In the genomic region with DNA sequence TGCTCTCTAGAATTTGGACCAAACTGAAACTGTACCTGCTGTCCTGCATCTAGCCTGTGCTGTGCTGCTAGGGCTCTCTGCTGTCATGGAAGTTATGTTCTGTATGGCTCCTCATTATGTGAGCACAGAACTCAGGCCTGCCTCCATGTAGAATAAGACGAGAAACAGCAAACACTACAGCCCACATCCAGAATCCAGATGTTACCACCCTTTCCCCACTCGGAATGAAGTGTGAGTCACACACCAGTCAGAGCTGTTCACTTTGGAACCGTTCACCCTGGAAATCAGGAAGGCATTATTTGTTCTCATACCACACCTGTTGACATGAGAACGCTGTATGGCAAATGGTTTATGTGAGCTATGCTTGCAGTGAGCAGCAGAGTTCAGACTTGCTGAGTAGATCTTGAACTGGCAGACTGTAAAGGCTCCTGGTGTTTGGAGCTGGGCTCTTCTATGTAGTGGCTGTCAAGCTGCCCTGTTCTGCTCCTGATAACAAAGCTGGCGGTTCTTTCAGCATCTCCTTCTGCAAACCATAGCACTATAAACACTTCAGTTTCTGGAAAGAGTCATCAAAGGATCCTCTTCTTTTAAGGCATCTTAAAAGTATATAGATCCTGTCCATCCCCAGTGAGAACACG, we compare ENCODE assay signal across 12 mouse cellular contexts. TPM values are rescaled to one million over a fixed set of nuclear protein-coding genes. Genes with fewer than 3 reads are reported as not detected.
A peak's percentile ranks its signal among the peaks of the same experiment; 100 is the strongest.
DNase-seq lines count a peak whose midpoint lies in the region; ATAC-seq and TF ChIP-seq lines count a peak whose summit lies in the region.
"Had no signal": no experiment of that assay in that cellular context is flagged by ENCODE, and none has a peak within 500 bp of the region (broad histone marks: within the 10 kb centered on the region; RNA-seq: fewer than 3 reads in every experiment).

No protein-coding gene starts in this region.

- H3K4me1 ChIP-seq in intestine, embryonic 16.5 days (ENCODE audit: control insufficient read depth, insufficient read depth, low read length) = peaks cover 30% of the 10 kb centered on the region
- H3K4me1 ChIP-seq in intestine, embryonic 15.5 days (replicated peaks) = peaks cover 21% of the 10 kb centered on the region
- H3K4me1 ChIP-seq in liver, postnatal 0 days (ENCODE audit: insufficient read depth) = peaks cover 29% of the 10 kb centered on the region

- no peak for TF ChIP-seq EP300 in liver, postnatal 0 days (IDR thresholded peaks at IDR 0.05; ENCODE audit: low read depth)

- ATAC-seq in intestine, embryonic 16.5 days = peak; percentile 18; the same call in 1 of the 2 replicates
- no peak; the same call in 1 of the 2 replicates for ATAC-seq in intestine, embryonic 15.5 days
- ATAC-seq in erythroid progenitor cell, adult 5-6 weeks (replicated peaks; ENCODE audit: low FRiP score, poor library complexity, severe bottlenecking) = peak; percentile 67
- ATAC-seq in liver, postnatal 0 days = peak; percentile 58; the same call in 1 of the 2 replicates

- TF ChIP-seq CTCF in liver, postnatal 0 days (IDR thresholded peaks at IDR 0.05; ENCODE audit: low read depth) = no peak

- no peak overlapping the region for H3K4me2 ChIP-seq in intestine, embryonic 16.5 days (ENCODE audit: low read depth, low read length)
- H3K4me2 ChIP-seq in intestine, embryonic 15.5 days (replicated peaks) = no peak overlapping the region
- no peak overlapping the region for H3K4me2 ChIP-seq in liver, postnatal 0 days (ENCODE audit: low read depth, low read length)
- H3K4me2 ChIP-seq: embryonic facial prominence, embryonic 12.5 days had no signal

- H3K27ac ChIP-seq in intestine, embryonic 16.5 days (ENCODE audit: low read length) = no peak overlapping the region
- H3K27ac ChIP-seq in intestine, embryonic 15.5 days = no peak overlapping the region; the same call in 1 of the 2 replicates
- no peak overlapping the region; the same call in 1 of the 2 replicates for H3K27ac ChIP-seq in liver, postnatal 0 days (ENCODE audit: low read depth)
- H3K27ac ChIP-seq: embryonic facial prominence, embryonic 12.5 days had no signal

- H3K4me3 ChIP-seq in intestine, embryonic 16.5 days (ENCODE audit: low read length) = no peak overlapping the region
- no peak overlapping the region for H3K4me3 ChIP-seq in intestine, embryonic 15.5 days (replicated peaks)
- H3K4me3 ChIP-seq in liver, postnatal 0 days (ENCODE audit: low read depth, low read length) = no peak overlapping the region
- H3K4me3 ChIP-seq: embryonic facial prominence, embryonic 12.5 days had no signal

- peak; percentile 89 for DNase-seq in NIH3T3 (ENCODE audit: low read depth)
- DNase-seq in liver, postnatal 0 days = no peak
- no peak for DNase-seq in kidney, adult 8-10 months
- no peak for DNase-seq in embryo, embryonic 11 days
- DNase-seq in neural tube, embryonic 10.5 days (ENCODE audit: extremely low spot score, low spot score) = no peak
- DNase-seq: cerebellum, adult 11-12 months; midbrain, embryonic 14.5 days; thymus, postnatal 25 days had no signal

- no peaks in the 10 kb centered on the region for H3K9me3 ChIP-seq in intestine, embryonic 16.5 days (ENCODE audit: control insufficient read depth, low read length)
- H3K9me3 ChIP-seq in intestine, embryonic 15.5 days = no peaks in the 10 kb centered on the region
- H3K9me3 ChIP-seq in liver, postnatal 0 days (ENCODE audit: low read length) = no peaks in the 10 kb centered on the region
- H3K9me3 ChIP-seq: embryonic facial prominence, embryonic 12.5 days had no signal

- H3K27me3 ChIP-seq in intestine, embryonic 16.5 days (replicated peaks; ENCODE audit: control insufficient read depth, insufficient read depth, low read length) = no peaks in the 10 kb centered on the region
- H3K27me3 ChIP-seq in intestine, embryonic 15.5 days (replicated peaks) = no peaks in the 10 kb centered on the region
- H3K27me3 ChIP-seq in liver, postnatal 0 days (ENCODE audit: insufficient read depth, low read length) = no peaks in the 10 kb centered on the region
- H3K27me3 ChIP-seq: embryonic facial prominence, embryonic 12.5 days had no signal

- H3K36me3 ChIP-seq in intestine, embryonic 16.5 days (ENCODE audit: control insufficient read depth, insufficient read depth, low read length) = no peaks in the 10 kb centered on the region
- H3K36me3 ChIP-seq in intestine, embryonic 15.5 days = no peaks in the 10 kb centered on the region
- H3K36me3 ChIP-seq in liver, postnatal 0 days (replicated peaks; ENCODE audit: insufficient read depth, low read length) = no peaks in the 10 kb centered on the region
- H3K36me3 ChIP-seq: embryonic facial prominence, embryonic 12.5 days had no signal

- H3K9ac ChIP-seq in intestine, embryonic 16.5 days (ENCODE audit: low read depth, low read length) = no peak overlapping the region
- H3K9ac ChIP-seq in intestine, embryonic 15.5 days = no peak overlapping the region
- no peak overlapping the region; the same call in 1 of the 2 replicates for H3K9ac ChIP-seq in liver, postnatal 0 days (replicated peaks)
- H3K9ac ChIP-seq: embryonic facial prominence, embryonic 12.5 days had no signal

- 31% methylated on average over 6 of the region's 6 CpGs for WGBS in intestine, embryonic 16.5 days
- WGBS in intestine, embryonic 15.5 days = 35% methylated on average over 6 of the region's 6 CpGs
- 56% methylated on average over 6 of the region's 6 CpGs for WGBS in liver, postnatal 0 days (ENCODE audit: insufficient replicate concordance)

RNA-seq across cellular contexts. Expression of a gene that starts 53.3 kb away (rescaled TPM):
- 9.9 and 10.5 TPM in 2 replicates for polyA plus RNA-seq in intestine, embryonic 16.5 days (2015; fragmentation: Nextera tagmentation; extraction: Ambion mirVana)
- polyA plus RNA-seq in intestine, embryonic 15.5 days (2015; fragmentation: Nextera tagmentation; extraction: Ambion mirVana) = 14.8 and 15.4 TPM in 2 replicates
- total RNA-seq in erythroid progenitor cell, adult 5-6 weeks (2015; ENCODE audit: low replicate concordance) = 8.8 and 15.5 TPM in 2 replicates
- 2.8 and 15.9 TPM in 2 replicates for total RNA-seq in erythroid progenitor cell, adult 5-6 weeks (2017; ENCODE audit: low replicate concordance)
- polyA plus RNA-seq in liver, postnatal 0 days (2015; fragmentation: Nextera tagmentation; extraction: Ambion mirVana) = 2.3 and 2.7 TPM in 2 replicates

RNA-seq across cellular contexts. Expression of a gene that starts 56.5 kb away (rescaled TPM):
- 42.5 and 43.3 TPM in 2 replicates for polyA plus RNA-seq in intestine, embryonic 16.5 days (2015; fragmentation: Nextera tagmentation; extraction: Ambion mirVana)
- 43.7 and 44.3 TPM in 2 replicates for polyA plus RNA-seq in intestine, embryonic 15.5 days (2015; fragmentation: Nextera tagmentation; extraction: Ambion mirVana)
- total RNA-seq in erythroid progenitor cell, adult 5-6 weeks (2015; ENCODE audit: low replicate concordance) = 42.2 and 63.7 TPM in 2 replicates
- 53.3 and 72.6 TPM in 2 replicates for total RNA-seq in erythroid progenitor cell, adult 5-6 weeks (2017; ENCODE audit: low replicate concordance)
- polyA plus RNA-seq in liver, postnatal 0 days (2015; fragmentation: Nextera tagmentation; extraction: Ambion mirVana) = 12.1 and 15.3 TPM in 2 replicates
